Mouse (Mus musculus): ENCODE results near the gene Ppp1r14a.

The Ppp1r14a gene
- long read RNA-seq, experiment 1: 0 reads
- long read RNA-seq, experiment 2: 0 reads

DNA sequence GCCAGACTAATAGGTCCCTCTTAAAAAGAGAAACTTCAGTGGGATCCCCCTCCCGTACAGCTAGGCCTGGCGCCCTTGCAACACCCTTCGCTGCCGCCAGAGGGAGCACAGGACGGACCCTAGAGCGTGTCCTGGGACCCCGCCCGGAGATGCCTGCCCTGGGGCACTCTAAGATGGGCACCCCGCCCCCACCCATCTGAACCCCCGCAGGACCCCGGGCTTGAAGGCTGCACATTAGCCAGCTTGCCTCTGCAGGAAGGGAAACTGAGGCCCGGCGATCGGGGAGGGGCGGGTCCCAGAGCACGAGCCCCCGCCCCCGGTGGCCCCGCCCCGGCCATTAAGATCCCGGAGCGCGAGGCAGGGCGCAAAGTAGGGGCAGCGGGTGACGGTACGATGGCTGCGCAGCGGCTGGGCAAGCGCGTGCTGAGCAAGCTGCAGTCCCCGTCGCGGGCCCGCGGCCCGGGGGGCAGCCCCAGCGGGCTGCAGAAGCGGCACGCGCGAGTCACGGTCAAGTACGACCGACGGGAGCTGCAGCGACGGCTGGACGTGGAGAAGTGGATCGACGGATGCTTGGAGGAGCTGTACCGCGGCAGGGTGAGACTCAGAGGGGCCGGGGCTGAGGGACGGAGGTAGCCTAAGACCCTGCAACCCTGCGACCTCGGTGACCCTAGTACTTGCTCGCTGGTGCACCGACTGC lies at the start of gene Ppp1r14a:
TSS of gene Ppp1r14a (plus strand) at position 367 of the 697 bp plus-strand sequence.
- intact Hi-C loops (cut with DNase I): no loop called here

DNA sequence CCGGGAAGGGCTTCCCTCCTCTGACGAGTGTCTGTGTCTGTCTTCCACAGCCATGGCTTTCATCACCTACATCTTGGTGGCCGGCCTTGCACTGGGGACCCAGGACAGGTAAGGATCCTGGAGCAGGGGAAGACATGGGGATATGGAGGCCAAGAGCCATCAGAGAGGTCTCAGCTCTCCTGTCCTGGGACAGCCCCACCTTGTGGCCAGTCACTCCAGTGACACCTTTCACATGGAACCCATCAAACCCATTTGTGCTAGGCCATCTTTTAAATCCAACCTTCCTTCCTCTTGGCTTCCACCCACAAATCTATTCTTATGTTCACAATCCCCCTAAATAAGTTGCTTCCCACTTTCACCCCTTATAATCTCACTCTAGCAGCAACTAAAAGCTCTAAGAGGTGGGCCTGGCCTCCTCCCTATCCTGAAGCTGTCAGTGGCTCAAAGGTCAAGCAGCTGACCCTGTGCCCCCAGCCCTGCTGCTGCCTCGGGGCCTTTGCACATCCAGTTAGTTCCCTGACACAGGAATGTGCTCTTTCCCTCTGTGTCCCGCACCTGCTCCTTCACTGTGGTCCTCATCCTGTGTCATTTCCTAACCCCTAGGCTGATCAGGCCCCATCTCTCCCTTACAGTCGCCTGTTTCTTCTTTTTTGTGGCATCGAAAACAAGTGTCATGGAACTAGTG lies 44.2 kb upstream of the Ppp1r14a start:
- intact Hi-C loops (cut with DNase I): loop anchor here (5.0 kb wide), 3 partner anchors 52 to 118 kb away; partner anchors contain the start of genes Psmd8 and Ryr1

DNA sequence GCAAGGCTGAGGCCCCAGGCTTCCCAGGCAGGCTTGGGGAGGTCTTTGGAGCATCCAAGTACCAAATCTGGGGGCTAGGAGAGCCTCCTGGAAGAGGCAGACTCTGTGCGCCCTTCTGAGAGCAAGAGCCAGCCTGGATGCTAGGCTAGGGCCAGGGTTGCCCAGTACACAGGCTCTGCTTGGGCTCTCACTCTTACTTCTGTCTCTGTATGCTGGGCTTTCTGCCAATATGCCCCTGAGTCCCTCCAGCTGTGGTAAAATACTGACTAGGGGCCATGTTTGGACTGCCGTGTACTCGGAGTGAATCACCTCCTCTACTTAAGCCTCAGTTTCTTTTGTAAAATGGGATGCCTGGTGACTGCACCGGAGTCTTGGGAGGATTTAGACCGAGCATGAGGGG lies 43.1 kb upstream of the Ppp1r14a start:
- intact Hi-C loops (cut with DNase I): loop anchor here (5.0 kb wide), 2 partner anchors 51 to 64 kb away; partner anchors contain the start of gene Psmd8

DNA sequence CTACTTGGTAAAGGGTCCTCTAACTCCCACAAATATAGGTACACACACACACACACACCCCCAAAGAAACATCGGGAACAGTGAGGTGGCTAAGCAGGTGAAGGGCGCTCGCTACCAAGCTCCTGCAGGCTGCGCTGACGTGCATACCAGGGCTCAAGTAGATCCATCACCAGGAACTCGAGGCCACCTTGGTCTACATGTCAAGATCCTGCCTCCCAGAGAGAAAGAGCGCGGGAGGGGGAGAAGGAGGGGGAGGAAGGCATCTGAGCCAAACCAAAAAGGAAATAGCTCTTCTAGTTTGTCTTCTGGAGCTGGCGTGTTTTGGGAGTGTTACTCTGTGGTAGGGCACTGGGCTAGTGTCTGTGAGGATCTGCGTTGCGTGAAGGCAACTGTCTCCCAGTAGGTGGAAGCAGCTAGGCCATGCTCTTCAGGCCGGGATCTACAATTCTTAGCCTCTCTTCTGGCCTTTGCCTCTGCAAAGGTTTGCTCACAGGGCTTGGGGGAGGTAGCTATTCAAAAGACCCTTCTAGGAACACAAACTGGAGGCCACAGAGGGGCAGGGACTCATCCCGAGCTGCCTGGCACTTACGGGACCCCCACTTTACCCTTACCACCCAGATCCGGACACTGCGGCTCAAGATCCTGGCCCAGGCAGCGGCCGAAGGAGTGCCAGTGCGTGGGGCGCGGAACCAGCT lies 42.3 kb upstream of the Ppp1r14a start:
- intact Hi-C loops (cut with DNase I): loop anchor here (5.0 kb wide), 2 partner anchors 51 to 64 kb away; partner anchors contain the start of gene Psmd8

DNA sequence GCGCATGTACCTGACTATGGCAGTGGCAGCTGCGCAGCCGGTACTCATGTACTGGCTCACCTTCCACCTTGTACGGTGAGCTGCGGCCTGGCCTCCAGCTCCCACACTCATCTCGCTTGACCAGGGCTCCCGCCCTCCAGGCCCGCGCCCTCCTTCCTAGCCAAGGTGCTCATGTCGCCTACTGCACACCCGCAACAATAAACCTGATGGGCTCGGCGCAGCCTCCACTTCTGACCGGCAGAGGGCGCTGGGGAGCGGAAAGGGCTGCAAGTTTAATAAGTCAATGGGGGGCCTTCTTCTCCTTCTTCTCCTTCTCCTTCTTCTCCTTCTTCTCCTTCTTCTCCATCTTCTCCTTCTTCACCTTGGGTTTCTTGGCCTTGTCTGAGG lies 41.8 kb upstream of the Ppp1r14a start:
- intact Hi-C loops (cut with DNase I): loop anchor here (5.0 kb wide), 2 partner anchors 50 to 65 kb away; partner anchors contain the start of gene Psmd8

DNA sequence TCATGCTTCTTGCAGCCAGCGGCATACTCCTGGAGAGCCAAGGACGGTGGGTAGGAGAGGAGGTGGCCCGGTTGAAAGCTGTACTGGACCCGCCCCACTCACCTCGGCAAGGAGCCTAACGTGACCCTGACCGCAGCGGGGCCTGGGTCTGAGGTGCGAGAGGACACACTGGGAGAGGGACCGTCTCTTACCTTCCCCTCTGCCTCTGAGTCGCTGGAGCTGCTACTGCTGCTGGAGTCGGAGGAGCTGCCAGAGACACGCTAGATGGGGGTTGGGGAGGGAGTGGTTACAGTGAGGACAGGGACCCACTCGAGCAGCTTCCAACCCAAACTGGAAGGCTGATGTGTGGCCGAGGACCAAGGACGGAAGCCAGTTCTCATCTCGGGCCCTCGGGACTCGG lies 41.4 kb upstream of the Ppp1r14a start:
- intact Hi-C loops (cut with DNase I): loop anchor here (5.0 kb wide), 2 partner anchors 50 to 65 kb away; partner anchors contain the start of gene Psmd8

DNA sequence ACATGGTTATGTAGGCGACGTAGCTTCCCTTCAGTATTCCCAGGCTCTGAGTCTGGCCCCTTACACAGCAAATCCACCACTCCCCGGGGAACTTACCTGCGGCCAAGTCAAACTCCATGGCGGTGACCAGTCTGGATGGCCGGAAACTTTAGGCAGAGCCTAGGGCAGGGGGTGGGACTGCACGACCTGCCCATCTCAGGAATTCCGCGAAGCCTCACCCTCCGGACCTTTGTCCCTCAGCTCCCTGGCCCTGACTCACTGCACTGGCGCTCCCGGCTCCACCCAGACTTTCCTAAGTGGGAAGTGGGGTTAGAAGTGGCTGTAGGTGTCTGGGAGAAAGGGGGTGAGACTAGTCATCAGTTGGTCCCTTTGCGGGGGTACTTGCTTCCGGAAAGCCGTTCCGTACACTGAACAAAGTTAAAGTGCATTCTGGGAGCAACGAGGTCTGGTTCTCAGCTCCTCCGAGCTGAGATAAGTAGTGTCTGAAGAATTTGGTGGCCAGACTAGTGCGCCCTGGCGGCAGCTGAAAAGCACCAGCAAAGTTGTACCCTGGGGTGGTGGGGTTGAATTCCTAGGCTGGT lies 40.8 kb upstream of the Ppp1r14a start, which contains the start of gene 2200002D01Rik:
TSS of gene 2200002D01Rik (minus strand) at position 206 of the 581 bp plus-strand sequence.
- intact Hi-C loops (cut with DNase I): loop anchor here (5.0 kb wide), 2 partner anchors 49 to 66 kb away; partner anchors contain the start of gene Psmd8

DNA sequence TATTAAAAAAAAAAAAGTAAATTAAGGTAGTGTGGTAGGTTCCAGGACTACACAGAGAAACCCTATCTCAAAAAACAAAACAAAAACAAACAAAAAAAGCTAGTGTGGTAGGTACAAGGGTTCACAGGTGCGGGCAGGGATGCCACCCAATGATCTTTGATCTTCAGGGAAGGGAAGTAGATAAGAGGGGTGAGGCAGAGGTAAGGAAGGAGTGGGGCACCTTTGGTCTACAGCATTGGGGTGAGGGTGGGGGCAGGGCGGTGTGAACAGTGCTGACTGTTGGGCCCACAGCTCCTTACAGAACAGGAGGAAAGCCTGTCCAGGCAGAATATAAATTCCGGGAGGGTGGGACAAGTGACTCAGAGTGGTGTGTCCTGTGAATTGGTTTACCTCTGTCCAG lies 37.9 kb upstream of the Ppp1r14a start:
- intact Hi-C loops (cut with DNase I): no loop called here

DNA sequence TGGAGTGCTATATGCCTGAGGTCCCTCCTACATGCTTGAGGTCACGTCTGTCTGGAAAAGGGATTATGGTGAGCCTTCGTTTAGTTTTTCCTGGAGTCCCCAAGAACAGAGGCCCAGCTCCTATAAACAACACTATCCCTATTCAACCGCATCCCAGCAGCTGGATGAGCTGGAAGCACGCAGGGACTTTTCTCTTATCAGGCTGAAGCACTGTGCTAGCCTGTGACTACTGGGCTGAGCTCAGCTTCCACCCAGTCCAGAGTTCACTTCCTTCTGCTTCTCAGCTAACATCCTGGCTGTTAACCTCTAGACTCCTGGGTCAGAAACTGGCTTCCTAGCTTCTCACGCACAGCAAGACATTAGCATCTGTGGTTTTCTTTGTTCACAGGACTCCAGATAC lies 35.3 kb upstream of the Ppp1r14a start:
- intact Hi-C loops (cut with DNase I): no loop called here

DNA sequence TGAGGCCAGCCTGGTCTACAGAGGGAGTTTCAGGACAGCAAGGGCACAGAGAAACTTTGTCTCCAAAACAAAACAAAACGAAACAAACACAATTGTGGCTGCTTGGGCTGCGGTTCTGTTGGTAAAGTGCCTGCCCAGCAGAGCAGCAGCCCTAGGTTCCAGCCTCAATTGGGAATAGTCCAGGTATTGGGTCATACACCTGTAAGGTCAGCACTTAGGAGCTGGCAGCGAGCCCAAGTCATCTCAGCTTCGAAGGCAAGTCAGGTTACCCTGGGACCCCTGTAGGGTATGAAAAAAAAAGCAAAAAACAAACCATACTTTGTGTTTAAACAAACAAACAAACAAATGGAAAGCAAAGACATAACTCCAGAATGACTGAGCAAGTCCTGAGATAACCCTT lies 33.2 kb upstream of the Ppp1r14a start:
- intact Hi-C loops (cut with DNase I): no loop called here

DNA sequence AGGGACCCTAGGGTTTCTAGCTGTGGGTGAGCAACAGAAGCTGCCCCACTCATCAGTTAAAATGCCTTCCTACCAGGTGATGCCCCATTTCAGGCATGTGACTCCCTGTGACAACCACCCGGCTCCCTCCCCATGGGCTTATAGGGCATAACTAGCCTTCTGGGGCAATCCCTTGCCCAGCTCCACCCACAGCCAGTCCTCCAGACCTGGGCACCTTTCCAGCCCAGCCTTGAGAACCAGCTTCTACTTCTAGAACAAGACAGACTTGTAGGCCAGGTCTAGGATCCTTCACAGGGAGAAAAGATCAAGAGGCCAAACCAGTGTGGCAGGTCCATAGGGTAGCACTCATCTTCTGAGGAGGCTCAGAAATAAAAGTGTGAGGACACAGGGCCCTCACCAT lies 31.7 kb upstream of the Ppp1r14a start:
- intact Hi-C loops (cut with DNase I): no loop called here

DNA sequence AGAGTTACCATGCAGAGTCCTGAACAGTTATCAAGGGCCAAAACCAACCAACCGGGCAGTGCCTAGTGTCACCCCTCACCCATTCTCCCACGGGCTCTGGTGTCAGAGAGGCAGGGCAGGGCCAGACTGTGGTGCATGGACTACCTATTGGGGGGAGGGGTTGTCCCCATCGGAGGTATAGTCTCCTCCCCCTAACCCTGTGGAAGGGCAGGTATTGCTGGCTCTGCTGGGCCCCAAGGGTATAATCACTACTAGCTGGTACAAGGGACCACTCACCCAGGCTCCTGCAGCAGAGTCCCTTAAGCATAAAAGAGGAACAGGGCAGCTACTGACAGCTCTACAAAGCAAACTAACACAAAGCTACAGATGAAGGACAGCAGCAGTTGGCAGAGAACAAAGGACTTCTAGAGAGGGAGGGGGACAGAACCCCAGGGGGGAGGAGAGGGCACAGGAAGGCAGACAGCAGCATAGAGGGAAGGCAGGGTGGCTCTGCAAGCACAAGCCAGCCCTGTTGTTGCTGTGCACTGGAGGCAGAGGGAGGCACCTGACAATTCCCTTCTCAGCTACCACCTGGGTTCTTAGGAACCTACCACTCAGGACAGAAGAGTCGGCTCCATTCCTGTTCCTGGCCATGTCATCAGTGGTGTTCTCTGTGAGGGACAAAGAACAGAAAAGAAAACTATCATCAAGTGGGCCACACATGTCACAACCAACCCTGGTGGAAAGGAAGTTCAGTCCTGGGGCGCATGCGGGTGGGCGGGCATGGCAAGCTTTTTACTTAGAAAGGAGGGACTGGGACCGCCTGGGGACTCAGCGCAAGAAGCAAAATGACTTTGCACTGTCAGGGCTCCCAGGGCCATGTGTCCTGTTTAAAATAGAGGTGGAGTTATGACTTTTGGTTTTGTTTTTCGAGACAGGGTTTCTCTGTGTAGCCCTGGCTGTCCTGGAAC lies 29.1 kb upstream of the Ppp1r14a start:
- intact Hi-C loops (cut with DNase I): no loop called here

DNA sequence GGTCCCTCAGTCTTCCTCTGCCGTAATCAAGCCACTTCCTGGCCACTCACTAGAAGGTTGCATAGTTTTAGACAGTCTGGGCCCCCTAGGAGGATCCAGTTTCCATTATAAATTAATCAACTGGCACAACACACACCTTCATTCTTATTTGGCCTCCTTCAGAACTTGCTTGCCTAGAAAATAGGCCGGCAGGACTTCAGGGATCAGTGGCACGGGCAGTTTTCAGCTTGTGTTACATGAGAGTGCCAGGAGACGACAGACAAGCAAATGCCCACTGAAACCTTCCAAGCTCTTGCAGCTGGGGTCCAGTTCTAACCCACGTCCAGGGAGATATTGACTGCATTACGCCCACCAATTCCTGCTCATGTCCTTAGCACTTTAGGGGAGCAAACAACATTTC lies 27.0 kb upstream of the Ppp1r14a start:
- intact Hi-C loops (cut with DNase I): no loop called here

DNA sequence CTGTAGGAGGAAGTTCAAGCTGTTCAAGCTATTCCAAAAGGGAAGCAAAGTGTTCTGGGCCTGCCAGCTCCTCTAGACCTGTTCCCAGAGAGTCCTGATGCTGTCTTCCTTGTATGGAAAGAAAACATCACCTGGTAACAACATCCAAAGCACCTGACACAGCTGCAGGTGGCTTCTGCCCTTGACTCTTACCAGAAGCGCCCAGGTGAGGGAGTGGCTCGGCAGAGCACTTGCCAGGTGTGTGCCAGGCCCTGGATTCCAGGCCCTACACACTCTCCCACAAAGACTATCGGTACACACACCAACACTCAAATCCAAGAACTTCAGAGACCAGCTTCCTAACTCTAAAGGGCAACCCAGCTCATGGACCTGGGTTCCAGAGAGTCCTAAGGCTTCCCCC lies 25.3 kb upstream of the Ppp1r14a start:
- intact Hi-C loops (cut with DNase I): no loop called here

DNA sequence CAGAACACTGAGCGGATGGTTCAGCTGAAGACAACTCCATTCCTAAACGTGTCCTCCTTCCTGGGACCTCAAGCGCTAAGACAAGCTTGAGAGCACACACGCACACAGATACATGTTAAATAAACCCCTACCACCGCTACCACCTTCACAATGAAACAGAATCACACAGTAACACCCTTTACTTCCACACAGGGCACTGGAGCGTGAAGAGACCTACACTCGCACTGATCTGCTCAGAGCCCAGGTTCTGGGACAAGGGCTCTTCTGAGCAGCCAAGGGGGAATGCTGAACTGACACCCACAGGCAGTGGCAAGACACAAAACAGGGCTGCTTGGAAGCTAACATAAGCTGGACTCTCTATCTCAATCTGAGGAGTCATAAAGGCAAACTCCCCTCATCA lies 23.5 kb upstream of the Ppp1r14a start:
- intact Hi-C loops (cut with DNase I): no loop called here

DNA sequence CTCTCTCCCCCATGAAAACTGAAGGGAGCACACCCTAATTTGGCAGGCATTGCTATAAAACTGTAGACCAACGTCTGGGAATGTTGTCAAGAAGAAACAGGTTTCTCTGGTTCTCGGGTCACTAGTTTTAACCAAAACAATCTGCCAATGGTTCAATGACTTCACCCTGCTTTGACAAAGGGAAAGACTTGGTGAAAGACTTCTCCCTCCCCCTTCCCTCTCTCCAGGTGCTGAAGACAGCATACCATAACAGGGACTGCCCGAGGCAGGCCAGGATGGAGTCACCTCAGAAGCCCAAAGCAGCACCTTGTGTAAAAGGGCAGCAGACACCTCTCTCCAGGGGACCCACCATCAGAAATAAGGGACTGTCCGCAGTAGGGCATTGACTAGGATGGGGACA lies 22.2 kb upstream of the Ppp1r14a start:
- intact Hi-C loops (cut with DNase I): no loop called here

DNA sequence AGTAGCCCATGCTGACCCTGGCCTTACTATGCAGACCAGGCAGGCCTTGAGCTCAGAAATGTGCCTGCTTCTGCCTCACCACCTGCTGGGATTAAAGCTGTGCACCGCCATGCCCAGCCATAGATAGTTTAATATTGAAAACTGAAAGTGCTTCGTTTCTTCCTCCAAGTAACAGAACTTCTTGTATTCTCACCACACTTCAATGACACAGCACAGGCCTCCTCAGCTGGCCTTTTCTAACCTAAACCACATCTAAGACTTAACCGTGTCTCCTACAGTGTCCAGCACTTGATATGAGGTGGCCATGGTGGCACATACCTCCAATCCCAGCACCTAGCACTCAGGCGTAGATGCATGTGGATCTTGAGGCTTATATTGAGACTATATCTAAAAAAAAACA lies 18.7 kb upstream of the Ppp1r14a start:
- intact Hi-C loops (cut with DNase I): no loop called here

DNA sequence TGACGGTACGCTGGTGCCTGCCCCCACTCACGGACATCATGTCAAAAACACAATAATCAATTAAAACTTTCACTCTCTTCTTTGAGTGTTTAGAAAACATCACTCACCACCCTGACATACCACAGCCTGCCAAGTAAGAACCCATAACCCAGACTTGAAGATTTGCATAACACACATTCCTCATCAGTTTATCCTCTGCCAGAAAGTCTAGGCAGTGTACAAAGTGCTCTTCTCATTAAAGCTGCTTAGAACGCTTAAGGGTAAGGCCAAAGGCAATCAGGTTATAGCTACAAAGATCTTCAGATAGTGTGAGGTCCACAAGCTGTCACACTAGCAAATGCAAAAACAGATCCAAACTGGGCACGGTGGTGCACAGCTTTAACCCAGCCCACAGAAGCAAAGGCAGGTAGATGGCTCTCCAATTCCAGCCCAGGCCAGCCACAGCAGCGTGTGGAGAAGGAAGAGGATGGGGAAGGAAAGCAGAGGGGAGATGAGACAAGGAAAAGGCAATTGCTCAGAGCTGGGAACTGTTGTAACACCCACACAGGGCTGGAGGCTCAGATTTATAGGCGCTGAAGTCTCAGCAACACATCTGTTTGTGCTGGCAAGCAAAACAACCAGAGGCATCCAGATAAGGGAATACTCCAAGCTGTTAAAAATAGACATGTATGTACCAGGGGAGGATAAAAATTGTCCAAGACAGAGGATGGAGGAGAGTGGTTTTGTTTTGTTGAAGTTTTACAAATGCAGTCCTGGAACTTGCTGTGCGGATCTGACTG lies 17.2 kb upstream of the Ppp1r14a start:
- intact Hi-C loops (cut with DNase I): no loop called here

DNA sequence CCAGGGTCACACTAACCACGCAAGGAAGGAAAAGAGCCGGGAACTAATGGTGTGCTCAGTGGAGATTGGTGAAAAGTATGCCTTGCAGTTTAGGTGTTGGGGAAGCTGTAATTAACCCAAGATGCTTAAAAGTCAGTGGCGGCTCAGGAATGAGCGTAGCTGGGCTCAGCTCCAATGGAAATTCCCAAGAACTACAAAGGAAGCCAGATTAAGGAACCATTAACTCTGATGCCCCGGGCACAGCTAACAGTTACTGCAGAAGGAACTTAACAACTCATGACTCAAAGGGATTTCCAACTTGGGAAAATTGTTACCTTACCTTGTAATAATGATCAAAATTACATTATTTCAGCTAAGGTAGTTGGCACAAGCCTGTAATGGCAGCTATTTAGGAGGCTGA lies 12.4 kb upstream of the Ppp1r14a start:
- intact Hi-C loops (cut with DNase I): no loop called here

DNA sequence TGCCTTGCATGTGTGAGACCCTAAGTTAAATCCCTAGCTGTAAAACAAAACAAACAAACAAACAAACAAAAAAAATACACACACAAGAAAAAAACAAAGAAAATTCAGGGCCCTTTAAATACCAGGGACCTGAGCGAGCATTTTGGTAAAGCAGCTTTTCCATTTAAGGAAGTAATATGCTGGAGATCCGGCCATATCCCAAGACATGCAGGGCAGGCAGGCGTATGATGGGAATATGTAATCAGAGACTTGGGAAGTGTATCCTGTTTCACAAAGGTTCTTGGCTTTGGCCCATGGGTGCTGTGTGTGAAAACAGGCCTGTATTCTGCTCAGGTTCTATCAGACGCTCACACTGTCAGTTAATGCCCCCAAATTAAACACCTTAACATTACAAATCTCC lies 11.6 kb upstream of the Ppp1r14a start:
- intact Hi-C loops (cut with DNase I): no loop called here

All from adrenal gland (tissue).